Mouse (Mus musculus) megakaryocyte, embryonic 14.5 days (primary cell): ENCODE measurements around the gene Tox4.

Experiments
- FLI1 ChIP-seq: IDR thresholded peaks from 2 replicates; pipeline ENCODE4 v1.6.1; 2012; ENCODE audit warnings: low read length, inconsistent platforms, mixed read lengths
- GATA1 ChIP-seq: IDR thresholded peaks from 3 replicates; pipeline ENCODE4 v1.6.1; 2012; ENCODE audit warnings: mixed read lengths, low read length, inconsistent platforms, borderline replicate concordance

DNA sequence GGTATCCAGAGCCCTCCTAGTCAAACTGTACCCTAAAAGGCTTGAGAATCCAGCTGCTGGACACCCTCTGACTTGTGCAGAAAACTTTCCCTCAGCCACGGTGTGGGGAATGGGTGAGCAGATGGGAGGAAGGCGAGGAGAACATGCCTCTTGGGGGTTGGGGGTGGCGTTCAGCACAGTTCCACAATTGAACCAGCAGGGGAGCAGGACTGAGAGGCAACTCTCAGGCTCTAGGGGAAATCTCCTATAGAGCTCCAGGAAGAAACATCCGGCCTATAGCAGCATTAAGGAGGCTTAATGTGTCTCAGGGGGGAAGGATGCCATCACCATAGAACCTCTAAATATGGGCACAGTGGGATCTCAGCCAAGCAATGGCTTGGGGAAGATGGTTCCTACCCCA, 46.9 kb downstream of the Tox4 start:
- TF ChIP-seq GATA1 (no peak), FLI1 (no peak)
